Mouse (Mus musculus) natural killer cell, adult 2 months (primary cell): ENCODE results near the gene Tes.
"Not testable (repeated sequence)": the region's sequence is repeated elsewhere in the genome, so short reads cannot be mapped to it uniquely, and the experiment has no call there.

Source experiments
- DNase-seq, 2 experiments: peaks; one replicate each; pipeline ENCODE4 v3.0.0; 2022; ENCODE audit warnings: low spot score in 2 of 2

The Tes gene

GRCm38 (mm10) chr6:17064936-17065790 is at the start of gene Tes:
Gene Tes (plus strand): TSS chr6:17065149.
- peak; percentile 90 to 93 for DNase-seq

GRCm38 (mm10) chr6:17025886-17026285 is 39.1 kb upstream of the Tes start:
- DNase-seq = no peak

DNA sequence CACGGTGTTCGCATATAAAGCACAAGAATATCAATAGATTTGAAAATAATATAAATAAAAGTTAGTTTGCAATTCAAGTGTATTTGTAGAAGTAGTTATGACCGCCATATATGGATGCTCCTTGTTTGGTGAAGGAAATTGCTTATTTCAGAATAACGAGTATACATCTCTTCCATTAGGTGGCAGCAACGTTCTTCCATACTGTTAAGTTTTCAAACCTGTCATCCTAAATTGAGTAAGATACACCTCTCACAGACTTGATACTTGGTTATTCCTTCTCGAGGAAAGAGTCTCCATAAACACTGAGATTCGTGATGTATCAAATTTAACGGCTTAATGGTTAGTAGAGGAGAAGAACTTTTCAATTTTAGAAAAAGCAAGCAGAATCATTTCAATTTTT is 37.4 kb upstream of the Tes start:
- DNase-seq = peak; percentile 9 to 23

DNA sequence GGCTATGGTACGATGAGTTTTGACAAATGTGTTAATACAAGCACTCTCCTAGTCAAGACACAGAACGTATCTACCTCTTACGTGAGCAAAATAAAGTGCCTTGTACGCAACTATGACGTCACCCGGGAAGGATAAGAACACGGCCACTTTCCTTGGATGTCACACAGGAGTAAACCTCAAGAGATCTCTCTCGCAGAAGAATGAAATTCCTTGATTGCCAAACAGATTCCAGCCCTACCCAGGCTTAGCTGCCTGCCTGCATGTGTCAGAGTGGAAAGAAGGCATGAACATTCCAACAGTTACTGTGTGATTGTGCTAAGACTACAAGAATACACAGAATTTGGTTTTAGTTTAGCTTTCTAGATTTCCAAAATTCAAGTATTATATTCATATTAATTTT is 36.1 kb upstream of the Tes start:
- no peak for DNase-seq

DNA sequence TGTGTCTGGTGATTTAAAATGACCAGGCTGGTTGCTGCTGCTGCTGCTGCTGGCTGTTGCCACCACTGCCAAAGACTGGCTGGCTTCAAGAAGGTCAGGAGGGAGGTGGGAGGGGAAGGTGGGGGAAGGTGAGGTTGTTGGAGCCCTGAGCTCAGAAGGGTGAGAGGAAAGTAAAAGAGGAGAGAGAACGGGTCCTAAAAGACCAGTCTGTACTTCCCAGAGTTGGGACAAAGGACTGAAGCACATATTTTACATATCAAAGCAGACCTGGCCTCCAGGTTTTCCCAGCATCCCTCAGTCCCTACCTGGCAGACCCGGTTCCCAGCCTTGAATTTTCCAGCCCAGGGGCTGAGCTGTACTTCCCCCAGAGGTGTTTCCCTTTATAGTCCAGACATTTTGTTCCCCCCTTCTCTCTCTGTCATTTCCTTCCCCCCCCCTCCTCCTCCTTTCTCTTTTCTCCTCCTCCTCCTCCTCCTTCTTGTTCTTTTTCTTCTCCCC is 32.7 kb upstream of the Tes start:
- no peak for DNase-seq

DNA sequence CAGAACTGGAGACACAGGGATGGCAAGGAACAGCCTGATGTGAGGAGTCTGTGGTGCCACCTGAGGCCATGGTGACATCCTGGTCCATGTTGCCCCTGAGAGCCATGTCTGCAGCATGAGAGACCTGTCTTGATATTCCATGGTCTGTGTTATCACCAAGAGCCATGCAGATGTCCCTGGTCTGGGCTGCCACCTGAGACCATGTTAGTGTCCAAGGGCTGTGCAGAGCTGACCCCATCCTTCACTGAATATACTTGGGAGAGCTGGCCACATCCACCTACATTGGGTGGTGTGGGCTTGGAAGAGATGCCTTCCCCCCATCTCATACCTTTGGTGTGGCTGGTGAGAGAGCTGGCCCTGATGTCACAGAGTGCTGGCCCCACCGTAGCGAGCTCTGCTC is 30.9 kb upstream of the Tes start:
- DNase-seq = no peak

- DNase-seq = no peak
Observed at GRCm38 (mm10) chr6:17035228-17035627, 29.7 kb upstream of the Tes start.

DNA sequence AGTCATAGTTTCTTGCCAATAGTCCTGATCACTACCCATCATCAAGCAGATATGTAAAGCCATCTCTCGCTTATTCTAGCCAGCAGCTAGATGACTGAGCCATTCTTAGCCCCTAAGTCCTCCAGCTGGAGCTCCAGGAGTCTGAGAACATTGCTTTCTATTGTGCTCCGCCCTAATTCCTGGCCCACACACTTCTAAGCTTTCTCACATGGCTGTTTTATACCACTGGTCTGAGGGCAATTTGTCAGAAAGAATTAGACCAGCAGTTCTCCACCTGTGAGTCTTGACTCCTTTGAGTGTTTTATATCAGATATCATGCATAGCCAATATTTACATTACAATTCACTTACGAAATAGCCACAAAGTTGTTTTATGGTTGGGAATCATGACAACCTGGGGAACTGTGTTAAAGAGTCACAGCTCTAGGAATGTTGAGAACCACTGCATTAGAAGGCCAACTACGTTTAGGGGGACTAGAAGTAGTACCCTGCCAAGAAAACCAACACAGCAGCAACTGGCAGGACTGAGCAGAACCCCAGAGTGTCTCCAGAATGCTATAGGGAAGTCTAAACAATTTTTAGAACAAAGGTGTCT is 13.4 kb upstream of the Tes start:
- DNase-seq = no peak

DNA sequence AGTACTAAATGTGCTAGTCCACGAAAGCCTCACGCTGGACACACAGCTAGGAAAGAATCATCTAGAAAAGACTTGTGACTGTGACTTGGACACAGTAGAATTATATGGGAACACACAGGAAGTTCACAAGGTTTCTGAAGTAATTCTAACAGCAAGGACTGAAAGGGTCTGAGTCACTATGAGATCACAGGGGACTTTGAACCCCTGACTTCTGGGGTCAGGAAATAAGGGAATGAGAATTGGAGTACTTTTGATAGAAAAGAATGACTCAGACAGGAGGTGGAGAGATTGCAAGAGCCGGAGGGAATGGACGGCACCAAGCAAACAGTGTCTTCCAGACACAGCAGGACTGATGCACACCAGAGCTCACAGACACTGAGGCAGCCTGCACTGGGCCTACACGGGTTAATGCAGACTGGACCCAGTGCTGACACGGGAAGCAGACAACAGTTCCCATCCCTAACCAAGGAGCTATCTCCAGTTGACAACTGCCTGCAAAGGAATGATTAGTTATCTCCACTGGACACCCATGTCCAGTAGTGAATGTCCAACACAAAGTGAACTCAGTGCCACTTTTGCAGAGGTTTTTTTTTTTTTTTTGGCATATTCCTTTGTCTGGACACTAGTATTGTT is 11.8 kb upstream of the Tes start:
- no peak for DNase-seq

DNA sequence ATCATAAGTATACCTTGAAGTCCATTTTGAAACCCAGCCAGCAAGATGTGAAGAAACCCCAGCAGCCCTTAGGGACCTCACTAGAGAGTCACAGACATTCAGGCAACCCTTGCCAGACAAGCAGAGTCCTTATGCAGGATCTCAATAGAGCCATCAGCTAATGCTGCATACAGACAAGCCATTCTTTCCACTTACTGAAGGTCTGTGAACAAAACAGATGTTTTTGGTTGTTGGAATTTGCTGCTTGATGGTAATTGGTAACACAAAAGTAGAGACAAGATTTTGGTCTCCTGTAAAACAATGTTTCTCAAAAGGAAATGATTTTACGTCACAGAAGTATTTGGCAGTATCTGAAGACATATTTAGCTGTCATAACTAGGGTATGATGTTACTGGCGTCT is 10.2 kb upstream of the Tes start:
- no peak for DNase-seq

DNA sequence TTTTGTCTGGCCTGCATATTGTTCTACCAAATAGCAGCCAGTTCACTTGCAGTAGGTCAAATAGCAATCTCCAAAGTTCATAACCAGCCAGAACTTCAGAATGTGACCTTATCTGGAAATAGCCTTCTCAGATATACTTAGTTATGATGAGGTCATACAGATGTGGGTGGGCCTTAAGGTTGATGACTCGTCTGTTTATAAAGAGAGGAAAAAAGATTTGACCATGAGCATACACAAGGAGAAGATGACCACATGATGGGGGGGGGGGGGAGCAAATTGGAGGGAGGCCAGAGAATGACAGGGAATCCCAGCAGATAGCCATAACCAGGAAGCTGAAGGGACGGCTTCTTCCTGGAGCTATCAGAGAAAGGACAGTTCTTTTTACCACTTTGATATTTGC is 9.3 kb upstream of the Tes start:
- no peak for DNase-seq

DNA sequence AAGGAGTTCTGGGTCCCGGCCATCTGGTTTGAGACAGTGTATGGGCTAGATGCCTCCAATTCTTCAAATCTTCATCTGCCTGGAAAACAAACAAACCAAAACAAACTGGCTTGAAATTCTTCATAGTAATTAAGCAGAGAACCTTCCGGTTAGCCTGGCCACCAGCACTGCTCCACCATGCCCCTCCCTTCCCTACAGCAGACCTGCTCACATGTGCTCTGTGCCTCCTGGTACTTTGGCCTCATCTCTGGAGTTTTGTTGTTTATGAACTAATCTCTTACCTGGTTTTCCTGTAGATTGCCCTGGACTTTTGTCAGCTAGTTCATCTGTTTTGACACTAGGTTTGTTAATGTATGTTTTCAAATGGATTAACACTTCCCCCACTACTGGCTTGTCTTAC is 5.4 kb upstream of the Tes start:
- DNase-seq = no peak

DNA sequence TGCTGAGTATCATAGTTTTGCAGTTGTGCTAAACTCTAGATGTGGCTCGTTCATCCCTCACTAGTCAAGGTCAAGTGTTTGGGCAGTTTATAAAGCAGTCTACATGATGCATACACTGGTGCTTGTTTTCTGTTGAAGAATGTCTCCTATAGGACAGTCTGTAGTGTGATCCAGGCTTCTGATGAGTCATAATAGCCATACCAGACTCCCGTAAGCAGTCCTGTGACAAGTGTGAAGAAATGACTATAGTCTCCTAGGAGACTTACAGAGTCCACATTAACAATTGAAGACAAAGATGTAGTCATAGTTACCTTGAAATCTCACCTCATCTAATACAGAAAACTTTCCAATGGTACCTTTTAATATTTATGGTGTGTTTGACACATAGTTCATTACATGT is 4.8 kb upstream of the Tes start:
- no peak for DNase-seq

GRCm38 (mm10) chr6:17061826-17062225 is 3.1 kb upstream of the Tes start:
- DNase-seq = not testable (repeated sequence)

DNA sequence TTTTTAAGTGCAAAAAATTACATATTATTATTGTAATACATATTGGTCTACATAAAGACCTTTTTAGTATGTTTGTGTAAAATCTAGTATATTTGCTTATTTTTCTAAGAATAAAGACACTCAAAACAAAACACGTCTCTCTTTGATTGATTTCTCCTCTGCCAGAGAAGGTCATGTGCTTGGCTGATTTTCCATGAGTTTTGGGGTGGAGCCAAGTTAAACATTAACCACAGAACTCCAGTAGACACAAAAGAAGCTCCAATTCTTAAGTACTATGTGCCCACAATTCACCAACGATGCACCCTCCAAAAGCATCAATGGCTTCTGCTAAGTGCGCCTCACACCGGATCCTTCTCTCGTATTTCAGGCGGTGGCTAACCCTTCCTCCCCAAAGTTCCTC is 2.6 kb upstream of the Tes start:
- DNase-seq = no peak

GRCm38 (mm10) chr6:17065791-17066169 is 831 bp downstream of the Tes start:
- DNase-seq = no peak

DNA sequence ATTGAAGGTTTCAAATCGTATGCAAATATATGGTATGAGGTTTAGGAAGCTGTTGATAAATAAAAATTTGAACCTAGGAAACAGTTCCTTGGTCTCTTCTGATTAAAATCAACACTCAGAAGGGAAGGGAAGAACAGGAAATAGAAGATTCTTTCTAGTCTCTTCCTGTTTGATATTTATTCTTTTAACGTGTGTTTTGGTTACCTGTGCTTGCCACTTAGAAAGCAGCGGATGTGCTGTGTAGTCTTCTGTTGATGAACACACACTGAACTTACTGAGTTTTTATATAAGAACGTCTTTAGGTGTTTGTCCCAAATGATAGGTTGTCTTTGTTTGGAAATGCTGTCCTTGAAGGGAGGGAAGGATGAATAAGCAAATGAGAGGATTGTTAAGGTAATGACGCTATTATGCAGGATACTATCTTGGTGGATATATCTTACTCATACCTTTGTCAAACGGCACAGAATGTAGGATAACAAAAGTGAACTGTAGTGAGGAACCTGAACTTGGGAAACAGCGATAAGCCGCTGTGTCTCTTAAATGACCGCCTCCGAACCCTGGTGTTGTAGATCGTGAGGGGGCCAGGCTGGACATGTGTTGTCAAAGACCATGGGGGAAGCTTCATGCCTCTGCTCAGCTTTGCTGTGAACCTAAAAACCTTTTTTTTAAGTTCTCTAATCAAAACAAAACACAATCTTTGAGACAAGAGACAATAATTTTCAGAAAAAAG is 1.4 kb downstream of the Tes start:
- DNase-seq = peak; percentile 3 to 10

GRCm38 (mm10) chr6:17071899-17072298 is 7.0 kb downstream of the Tes start:
- no peak for DNase-seq

DNA sequence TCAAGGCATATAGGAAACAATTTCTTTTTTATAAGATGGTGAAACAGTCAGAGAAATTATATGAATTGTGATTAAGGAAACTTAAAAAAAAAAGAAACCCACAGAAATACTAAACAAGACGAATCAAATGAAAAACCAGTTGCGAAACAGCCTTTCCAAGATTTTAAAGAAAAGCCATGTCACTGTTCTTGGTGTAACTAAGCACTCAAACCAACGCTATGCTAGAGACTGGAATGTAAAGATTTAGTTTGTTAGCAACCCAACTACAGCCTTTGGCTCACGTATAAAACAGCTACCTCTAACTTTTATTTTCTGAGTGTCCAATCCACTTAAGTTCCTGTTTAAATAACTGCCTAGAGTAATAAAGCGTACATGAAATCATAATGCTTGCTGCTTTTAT is 7.4 kb downstream of the Tes start:
- DNase-seq = no peak

- DNase-seq = no peak
Observed at GRCm38 (mm10) chr6:17072763-17073484, 8.0 kb downstream of the Tes start.

DNA sequence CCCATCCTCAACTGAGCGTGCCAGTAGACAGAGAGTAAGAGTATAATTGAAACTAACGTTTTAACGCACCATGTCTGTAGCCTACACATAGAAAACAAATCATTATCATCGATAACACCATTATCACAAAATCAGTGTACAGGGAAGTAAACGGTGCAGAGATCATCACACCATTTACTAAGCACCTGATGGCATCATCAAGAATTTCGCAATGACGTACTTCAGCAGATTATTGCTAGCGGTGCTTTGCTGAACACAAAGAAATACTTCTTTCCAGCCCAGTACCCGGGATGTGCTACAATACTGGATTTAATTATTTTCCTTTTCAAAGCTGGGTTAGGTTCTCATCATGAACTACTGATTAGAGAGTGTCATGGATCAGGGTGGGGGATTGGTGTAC is 12.3 kb downstream of the Tes start:
- no peak for DNase-seq

GRCm38 (mm10) chr6:17077720-17078119 is 12.8 kb downstream of the Tes start:
- no peak for DNase-seq
